9 mouse cellular contexts compared by ENCODE assay signal in genomic region chr2:157914889-157915517, GRCm38 (mm10). TPM values are rescaled to one million over a fixed set of nuclear protein-coding genes. Genes with fewer than 3 reads are reported as not detected.
DNase-seq lines count a peak whose midpoint lies in the region; ATAC-seq lines count a peak whose summit lies in the region.
"Had no signal": no experiment of that assay in that cellular context is flagged by ENCODE, and none has a peak within 500 bp of the region (broad histone marks: within the 10 kb centered on the region; RNA-seq: fewer than 3 reads in every experiment).

No protein-coding gene starts in this region.

- H3K4me3 ChIP-seq in lung, embryonic 16.5 days (ENCODE audit: low read length), result peak overlapping the region; percentile 29; the same call in 1 of the 2 replicates
- H3K4me3 ChIP-seq in forebrain, embryonic 15.5 days, result peak overlapping the region; percentile 66

- no peaks in the 10 kb centered on the region for H3K36me3 ChIP-seq in lung, embryonic 16.5 days (ENCODE audit: control insufficient read depth, insufficient read depth, low read length)
- no peaks in the 10 kb centered on the region for H3K36me3 ChIP-seq in forebrain, embryonic 15.5 days

- no peak overlapping the region for H3K27ac ChIP-seq in lung, embryonic 16.5 days (ENCODE audit: low read length)
- peak overlapping the region; percentile 64 for H3K27ac ChIP-seq in forebrain, embryonic 15.5 days (replicated peaks)

- 36% methylated on average over 42 of the region's 43 CpGs for WGBS in lung, embryonic 16.5 days
- 37% methylated on average over 43 of the region's 43 CpGs for WGBS in forebrain, embryonic 15.5 days

- no peak for ATAC-seq in lung, embryonic 16.5 days (ENCODE audit: low read depth)
- peak; percentile 31 for ATAC-seq in forebrain, embryonic 15.5 days (replicated peaks)

- peaks cover 35% of the 10 kb centered on the region for H3K27me3 ChIP-seq in lung, embryonic 16.5 days (ENCODE audit: control insufficient read depth, insufficient read depth, low read depth, low read length)
- peaks cover 46% of the 10 kb centered on the region for H3K27me3 ChIP-seq in forebrain, embryonic 15.5 days

- H3K9ac ChIP-seq in lung, embryonic 16.5 days (ENCODE audit: low read length), result no peak overlapping the region
- peak overlapping the region; percentile 67 for H3K9ac ChIP-seq in forebrain, embryonic 15.5 days (replicated peaks)

- DNase-seq in lung, postnatal 10 days, result no peak
- peak; percentile 51 to 55 for DNase-seq in left cerebral cortex, postnatal 36 days (ENCODE audit: low spot score in 2 of 2)
- DNase-seq in right cerebral cortex, postnatal 14 days, result peak; percentile 61
- DNase-seq in ovary, postnatal 10 days (ENCODE audit: low spot score), result no peak
- DNase-seq in kidney, postnatal 25 days, result no peak
- no peak for DNase-seq in embryo, embryonic 11 days
- DNase-seq: gastrocnemius, postnatal 10 days had no signal

- H3K4me1 ChIP-seq in lung, embryonic 16.5 days (replicated peaks; ENCODE audit: control insufficient read depth, insufficient read depth, low read length), result peaks cover 4% of the 10 kb centered on the region; the same call in 1 of the 2 replicates
- H3K4me1 ChIP-seq in forebrain, embryonic 15.5 days, result peaks cover 27% of the 10 kb centered on the region

- H3K9me3 ChIP-seq in lung, embryonic 16.5 days (ENCODE audit: control insufficient read depth, low read length), result no peaks in the 10 kb centered on the region
- H3K9me3 ChIP-seq in forebrain, embryonic 15.5 days, result no peaks in the 10 kb centered on the region

- intact Hi-C loops in left cerebral cortex, postnatal 36 days (cut with DNase I), result loop anchor here (5.0 kb wide), 3 partner anchors 53 to 168 kb away; no protein-coding TSS in a partner anchor

- peak overlapping the region; percentile 38; the same call in 1 of the 2 replicates for H3K4me2 ChIP-seq in lung, embryonic 16.5 days (ENCODE audit: low read depth, low read length)
- peak overlapping the region; percentile 80 for H3K4me2 ChIP-seq in forebrain, embryonic 15.5 days (replicated peaks)

RNA-seq across cellular contexts. Expression of gene Vstm2l, which starts 0.6 kb away (rescaled TPM):
- polyA plus RNA-seq in lung, embryonic 16.5 days (2015; fragmentation: Nextera tagmentation; extraction: Ambion mirVana), result not detected in 2 replicates
- polyA plus RNA-seq in forebrain, embryonic 15.5 days (2015; fragmentation: Nextera tagmentation; extraction: Ambion mirVana), result 7.7 and 8.4 TPM in 2 replicates
- 100 to 1,000 TPM; 155 to 172 TPM for total RNA-seq in left cerebral cortex, postnatal 36 days (2021)

Comparison
In these comparisons a context has a peak if more than half of its experiments do, and no peak if none do; other contexts are left out.
1. DNase-seq: peak in left cerebral cortex, postnatal 36 days (2 of 2) and right cerebral cortex, postnatal 14 days (single experiment); none in lung, postnatal 10 days (single experiment), ovary, postnatal 10 days (single experiment), kidney, postnatal 25 days (0 of 2) and embryo, embryonic 11 days (single experiment).